Mouse (Mus musculus): ENCODE measurements around the gene Dctn2. TPM values are rescaled to one million over a fixed set of nuclear protein-coding genes. Genes with fewer than 3 reads are reported as not detected.

Dctn2 gene
- polyA plus RNA-seq, 1 experiment from 2014 or later, result 157 TPM

GRCm38 (mm10) chr10:127322178-127322577 is 56.0 kb downstream of the Dctn2 start:
- H3K4me3 ChIP-seq (ENCODE audit: low read depth, low read length), result no peak overlapping the region
- H3K4me2 ChIP-seq (ENCODE audit: low read length), result no peak overlapping the region
- peaks cover 31% of the 10 kb centered on the region for H3K27me3 ChIP-seq (replicated peaks; ENCODE audit: control insufficient read depth, insufficient read depth, low read length)
- H3K9me3 ChIP-seq (ENCODE audit: control insufficient read depth, low read length), result no peaks in the 10 kb centered on the region
- DNase-seq (ENCODE audit: low spot score), result no peak
- ATAC-seq (replicated peaks; ENCODE audit: low FRiP score, low TSS enrichment, low read depth), result no peak
- no peaks in the 10 kb centered on the region for H3K36me3 ChIP-seq (ENCODE audit: control insufficient read depth, insufficient read depth, low read length)
- H3K9ac ChIP-seq (ENCODE audit: low read length), result no peak overlapping the region
- no peak overlapping the region for H3K27ac ChIP-seq (ENCODE audit: low read depth)
- peaks cover 13% of the 10 kb centered on the region; the same call in 1 of the 2 replicates for H3K4me1 ChIP-seq (replicated peaks; ENCODE audit: control insufficient read depth, insufficient read depth, low read length)
- 56% methylated on average over 13 of the region's 13 CpGs for WGBS

- H3K9me3 ChIP-seq (ENCODE audit: control insufficient read depth, low read length), result no peaks in the 10 kb centered on the region
- H3K4me2 ChIP-seq (ENCODE audit: low read length), result no peak overlapping the region
- no peak overlapping the region for H3K27ac ChIP-seq (ENCODE audit: low read depth)
- H3K4me3 ChIP-seq (ENCODE audit: low read depth, low read length), result no peak overlapping the region
- H3K4me1 ChIP-seq (replicated peaks; ENCODE audit: control insufficient read depth, insufficient read depth, low read length), result peaks cover 13% of the 10 kb centered on the region; the same call in 1 of the 2 replicates
- no peaks in the 10 kb centered on the region for H3K36me3 ChIP-seq (ENCODE audit: control insufficient read depth, insufficient read depth, low read length)
- H3K27me3 ChIP-seq (replicated peaks; ENCODE audit: control insufficient read depth, insufficient read depth, low read length), result peaks cover 36% of the 10 kb centered on the region
- H3K9ac ChIP-seq (ENCODE audit: low read length), result no peak overlapping the region
- no peak for ATAC-seq (replicated peaks; ENCODE audit: low FRiP score, low TSS enrichment, low read depth)
- WGBS, result 58% methylated on average over 4 of the region's 4 CpGs
- DNase-seq (ENCODE audit: low spot score), result no peak
Measured at GRCm38 (mm10) chr10:127322669-127323068, 56.5 kb downstream of the Dctn2 start.

GRCm38 (mm10) chr10:127323131-127323855 is 57.1 kb downstream of the Dctn2 start:
- Histone ChIP-seq H3K9ac (ENCODE audit: low read length) (no peak overlapping the region), H3K4me1 (replicated peaks; ENCODE audit: control insufficient read depth, insufficient read depth, low read length) (peaks cover 13% of the 10 kb centered on the region; the same call in 1 of the 2 replicates), H3K36me3 (ENCODE audit: control insufficient read depth, insufficient read depth, low read length) (no peaks in the 10 kb centered on the region), H3K4me2 (ENCODE audit: low read length) (no peak overlapping the region), H3K4me3 (ENCODE audit: low read depth, low read length) (no peak overlapping the region), H3K9me3 (ENCODE audit: control insufficient read depth, low read length) (no peaks in the 10 kb centered on the region), H3K27me3 (replicated peaks; ENCODE audit: control insufficient read depth, insufficient read depth, low read length) (peaks cover 42% of the 10 kb centered on the region), H3K27ac (ENCODE audit: low read depth) (no peak overlapping the region)
- DNase-seq (ENCODE audit: low spot score), result no peak
- WGBS, result 67% methylated on average over 17 of the region's 17 CpGs
- no peak for ATAC-seq (replicated peaks; ENCODE audit: low FRiP score, low TSS enrichment, low read depth)

GRCm38 (mm10) chr10:127324495-127324894 is 58.3 kb downstream of the Dctn2 start:
- no peak overlapping the region for H3K27ac ChIP-seq (ENCODE audit: low read depth)
- H3K4me3 ChIP-seq (ENCODE audit: low read depth, low read length), result no peak overlapping the region
- ATAC-seq (replicated peaks; ENCODE audit: low FRiP score, low TSS enrichment, low read depth) (no peak), DNase-seq (ENCODE audit: low spot score) (no peak)
- peaks cover 44% of the 10 kb centered on the region for H3K27me3 ChIP-seq (replicated peaks; ENCODE audit: control insufficient read depth, insufficient read depth, low read length)
- WGBS, result 8% methylated on average over 7 of the region's 7 CpGs
- H3K9ac ChIP-seq (ENCODE audit: low read length), result no peak overlapping the region
- H3K36me3 ChIP-seq (ENCODE audit: control insufficient read depth, insufficient read depth, low read length), result no peaks in the 10 kb centered on the region
- H3K9me3 ChIP-seq (ENCODE audit: control insufficient read depth, low read length), result no peaks in the 10 kb centered on the region
- no peak overlapping the region for H3K4me2 ChIP-seq (ENCODE audit: low read length)
- peaks cover 13% of the 10 kb centered on the region; the same call in 1 of the 2 replicates for H3K4me1 ChIP-seq (replicated peaks; ENCODE audit: control insufficient read depth, insufficient read depth, low read length)

GRCm38 (mm10) chr10:127325454-127326016 is 59.4 kb downstream of the Dctn2 start:
- Histone ChIP-seq H3K4me3 (ENCODE audit: low read depth, low read length) (peak overlapping the region; percentile 50), H3K27ac (ENCODE audit: low read depth) (no peak overlapping the region), H3K9ac (ENCODE audit: low read length) (no peak overlapping the region), H3K36me3 (ENCODE audit: control insufficient read depth, insufficient read depth, low read length) (no peaks in the 10 kb centered on the region), H3K27me3 (replicated peaks; ENCODE audit: control insufficient read depth, insufficient read depth, low read length) (peaks cover 44% of the 10 kb centered on the region), H3K4me2 (ENCODE audit: low read length) (peak overlapping the region; percentile 94), H3K9me3 (ENCODE audit: control insufficient read depth, low read length) (no peaks in the 10 kb centered on the region), H3K4me1 (replicated peaks; ENCODE audit: control insufficient read depth, insufficient read depth, low read length) (peaks cover 13% of the 10 kb centered on the region; the same call in 1 of the 2 replicates)
- ATAC-seq (replicated peaks; ENCODE audit: low FRiP score, low TSS enrichment, low read depth) (no peak), DNase-seq (ENCODE audit: low spot score) (no peak)
- 34% methylated on average over 14 of the region's 14 CpGs for WGBS

GRCm38 (mm10) chr10:127326017-127326801 is 60.0 kb downstream of the Dctn2 start:
- ATAC-seq (replicated peaks; ENCODE audit: low FRiP score, low TSS enrichment, low read depth), result peak; percentile 19; the same call in 1 of the 2 replicates
- peak; percentile 79 for DNase-seq (ENCODE audit: low spot score)
- Histone ChIP-seq H3K27ac (ENCODE audit: low read depth) (no peak overlapping the region), H3K4me1 (replicated peaks; ENCODE audit: control insufficient read depth, insufficient read depth, low read length) (peaks cover 13% of the 10 kb centered on the region; the same call in 1 of the 2 replicates), H3K36me3 (ENCODE audit: control insufficient read depth, insufficient read depth, low read length) (peaks cover 5% of the 10 kb centered on the region; the same call in 1 of the 2 replicates), H3K9ac (ENCODE audit: low read length) (peak overlapping the region; percentile 48), H3K9me3 (ENCODE audit: control insufficient read depth, low read length) (no peaks in the 10 kb centered on the region), H3K4me2 (ENCODE audit: low read length) (peak overlapping the region; percentile 94), H3K4me3 (ENCODE audit: low read depth, low read length) (peak overlapping the region; percentile 50), H3K27me3 (replicated peaks; ENCODE audit: control insufficient read depth, insufficient read depth, low read length) (peaks cover 44% of the 10 kb centered on the region)
- WGBS, result 1% methylated on average over 53 of the region's 54 CpGs

- peaks cover 44% of the 10 kb centered on the region for H3K27me3 ChIP-seq (replicated peaks; ENCODE audit: control insufficient read depth, insufficient read depth, low read length)
- no peak for DNase-seq (ENCODE audit: low spot score)
Measured at GRCm38 (mm10) chr10:127326828-127327227, 60.7 kb downstream of the Dctn2 start.

GRCm38 (mm10) chr10:127327461-127328145 is 61.4 kb downstream of the Dctn2 start:
- DNase-seq (ENCODE audit: low spot score), result no peak
- Histone ChIP-seq H3K9me3 (ENCODE audit: control insufficient read depth, low read length) (no peaks in the 10 kb centered on the region), H3K4me1 (replicated peaks; ENCODE audit: control insufficient read depth, insufficient read depth, low read length) (peaks cover 13% of the 10 kb centered on the region; the same call in 1 of the 2 replicates), H3K27me3 (replicated peaks; ENCODE audit: control insufficient read depth, insufficient read depth, low read length) (peaks cover 44% of the 10 kb centered on the region), H3K4me2 (ENCODE audit: low read length) (no peak overlapping the region), H3K4me3 (ENCODE audit: low read depth, low read length) (no peak overlapping the region), H3K36me3 (ENCODE audit: control insufficient read depth, insufficient read depth, low read length) (peaks cover 18% of the 10 kb centered on the region), H3K9ac (ENCODE audit: low read length) (no peak overlapping the region), H3K27ac (ENCODE audit: low read depth) (no peak overlapping the region)
- WGBS, result 45% methylated on average over 18 of the region's 18 CpGs
- ATAC-seq (replicated peaks; ENCODE audit: low FRiP score, low TSS enrichment, low read depth), result no peak

More at GRCm38 (mm10) chr10:127326828-127327227, 60.7 kb downstream of the Dctn2 start:
- no peak for ATAC-seq (replicated peaks; ENCODE audit: low FRiP score, low TSS enrichment, low read depth)
- H3K9ac ChIP-seq (ENCODE audit: low read length), result peak overlapping the region; percentile 48
- peaks cover 11% of the 10 kb centered on the region for H3K36me3 ChIP-seq (ENCODE audit: control insufficient read depth, insufficient read depth, low read length)
- no peak overlapping the region for H3K27ac ChIP-seq (ENCODE audit: low read depth)
- H3K4me3 ChIP-seq (ENCODE audit: low read depth, low read length), result peak overlapping the region; percentile 50
- peak overlapping the region; percentile 94 for H3K4me2 ChIP-seq (ENCODE audit: low read length)
- peaks cover 13% of the 10 kb centered on the region; the same call in 1 of the 2 replicates for H3K4me1 ChIP-seq (replicated peaks; ENCODE audit: control insufficient read depth, insufficient read depth, low read length)
- H3K9me3 ChIP-seq (ENCODE audit: control insufficient read depth, low read length), result no peaks in the 10 kb centered on the region
- 7% methylated on average over 28 of the region's 29 CpGs for WGBS

Measured in intestine, embryonic 14.5 days (tissue).